Mouse (Mus musculus) layer of hippocampus, postnatal 14 days (tissue): ENCODE measurements around the gene Snd1. TPM values are rescaled to one million over a fixed set of nuclear protein-coding genes. Genes with fewer than 3 reads are reported as not detected.
"Not testable (repeated sequence)": the region's sequence is repeated elsewhere in the genome, so short reads cannot be mapped to it uniquely, and the experiment has no call there.

Experiments
- DNase-seq, 2 experiments: peaks; one replicate each; pipeline ENCODE4 v3.0.0; 2021 to 2022; ENCODE audit warnings: low spot score in 2 of 2, mixed read lengths in 1 of 2
- total RNA-seq, 2 experiments: library from RNA; stranded (reverse); gene quantifications; 2 replicates each; pipeline ENCODE4 v1.2.3; 2021

The Snd1 gene
- total RNA-seq, 2 experiments from 2014 or later: 119 to 124 TPM

GRCm38 (mm10) chr6:28482711-28483315, 7.9 kb downstream of the Snd1 start:
- no peak for DNase-seq

DNA sequence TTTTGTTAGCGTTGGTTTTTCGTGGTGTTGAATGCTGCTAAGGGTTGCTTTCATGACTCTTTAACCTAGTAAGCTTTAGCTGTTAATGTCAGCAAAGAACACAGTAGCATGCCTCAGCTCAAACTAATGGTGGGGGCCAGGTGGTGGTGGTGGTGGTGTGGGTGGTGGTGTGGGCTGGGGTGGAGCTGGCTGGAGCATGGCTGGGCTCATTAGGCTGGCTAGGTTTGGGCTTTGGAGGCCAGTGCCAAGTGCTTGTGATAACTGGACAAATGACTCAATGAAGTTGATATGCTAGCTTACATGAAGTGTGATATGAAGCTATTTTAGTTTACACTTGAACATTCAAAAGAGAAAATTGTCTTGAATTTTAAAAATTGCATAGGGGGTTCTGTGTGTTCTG, 11.1 kb downstream of the Snd1 start:
- DNase-seq: no peak

DNA sequence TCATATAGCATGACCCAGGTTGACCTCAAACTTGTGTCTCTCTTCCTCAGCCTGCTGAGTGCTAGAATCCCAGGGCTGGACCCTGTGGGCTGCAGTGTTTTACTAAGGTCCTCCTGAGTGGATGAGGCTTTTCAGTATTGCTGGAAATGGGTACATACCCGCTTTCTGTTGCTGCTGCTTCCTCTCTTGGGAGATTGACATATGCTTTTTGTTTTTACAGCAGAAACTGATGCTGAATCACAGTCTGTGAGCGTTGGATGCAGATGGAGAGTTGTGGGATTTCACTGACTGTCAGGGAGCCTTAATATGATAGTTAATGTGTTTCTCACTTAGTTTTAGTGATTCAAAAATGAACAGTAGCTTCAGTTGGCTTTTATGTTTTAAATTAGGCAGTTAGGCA, 11.5 kb downstream of the Snd1 start:
- peak in 1 of 2 experiments; percentile 74 for DNase-seq

- DNase-seq: no peak
Observed at GRCm38 (mm10) chr6:28486905-28487304, 12.0 kb downstream of the Snd1 start.

DNA sequence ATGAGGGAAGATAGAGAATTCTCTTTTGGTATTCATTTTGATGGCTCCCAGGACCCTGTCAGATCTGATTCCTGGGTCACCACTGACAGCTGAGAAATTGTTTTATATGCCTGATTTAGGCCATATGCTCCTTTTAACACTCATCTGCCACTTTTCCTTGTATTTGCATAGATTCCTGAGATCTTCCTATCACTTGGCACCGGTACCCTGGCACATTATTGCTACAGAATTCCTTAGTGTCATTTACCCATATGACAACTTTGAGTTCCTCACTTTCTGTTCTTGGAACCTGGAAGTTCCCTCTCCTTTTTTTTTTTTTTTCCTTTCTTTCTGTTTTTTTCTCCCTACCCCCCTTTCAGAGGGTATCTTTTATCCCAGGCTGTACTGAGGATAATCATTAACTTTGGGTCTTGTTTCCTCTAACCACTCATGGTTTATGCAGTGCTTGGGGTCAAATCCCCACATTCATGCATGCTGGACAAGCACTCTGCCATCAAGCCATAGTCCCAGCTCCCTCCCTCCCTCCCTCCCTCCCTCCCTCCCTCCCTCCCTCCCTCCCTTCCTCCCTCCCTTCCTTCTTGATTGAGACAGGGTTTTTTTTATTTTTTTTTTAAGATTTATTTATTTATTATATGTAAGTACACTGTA, 13.4 kb downstream of the Snd1 start:
- no peak for DNase-seq

GRCm38 (mm10) chr6:28490612-28491011, 15.7 kb downstream of the Snd1 start:
- no peak for DNase-seq

DNA sequence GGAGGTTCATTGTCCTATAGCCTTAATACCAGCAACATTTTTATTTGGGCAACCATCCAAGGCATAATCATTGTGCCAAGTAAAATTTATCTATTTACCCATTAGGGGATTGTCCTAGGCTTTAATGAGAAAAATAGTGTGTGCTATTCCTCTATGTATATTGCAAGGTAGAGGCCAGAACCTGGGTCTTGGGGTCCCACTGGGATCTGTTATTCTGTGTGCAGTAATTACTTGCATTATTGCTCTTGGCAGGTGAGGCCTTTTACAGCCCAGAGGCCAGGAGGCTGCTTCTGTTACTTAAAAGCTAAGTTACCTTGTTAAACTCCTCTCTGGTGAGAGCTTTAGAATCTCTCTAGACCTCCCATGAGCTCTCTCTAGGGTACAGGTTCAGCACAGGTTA, 16.3 kb downstream of the Snd1 start:
- no peak for DNase-seq

- DNase-seq: no peak
Observed at GRCm38 (mm10) chr6:28497837-28498236, 22.9 kb downstream of the Snd1 start.

GRCm38 (mm10) chr6:28502576-28502975, 27.6 kb downstream of the Snd1 start:
- no peak for DNase-seq

GRCm38 (mm10) chr6:28503148-28503547, 28.2 kb downstream of the Snd1 start:
- DNase-seq: no peak

DNA sequence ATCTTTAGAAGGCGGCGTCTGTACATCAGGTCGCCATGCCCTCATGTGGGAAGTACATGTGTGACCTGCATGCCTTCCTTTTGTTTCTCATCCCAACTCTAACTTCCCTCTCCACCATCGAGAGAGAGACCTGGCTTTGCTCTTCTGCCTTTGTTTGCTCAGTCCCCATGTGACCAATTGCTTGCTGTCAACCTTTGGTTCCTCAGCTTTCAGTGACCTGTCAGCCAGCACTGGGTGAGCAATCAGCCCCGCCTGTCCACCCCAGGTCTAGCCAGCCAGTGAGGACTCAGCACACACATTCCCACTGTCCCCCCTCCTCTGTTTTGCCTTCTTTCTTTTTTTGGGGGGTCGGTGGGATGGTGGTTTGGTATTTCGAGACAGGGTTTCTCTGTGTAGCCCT, 29.7 kb downstream of the Snd1 start:
- DNase-seq: no peak

GRCm38 (mm10) chr6:28507759-28508158, 32.8 kb downstream of the Snd1 start:
- DNase-seq: no peak

GRCm38 (mm10) chr6:28514195-28514594, 39.3 kb downstream of the Snd1 start:
- no peak for DNase-seq

DNA sequence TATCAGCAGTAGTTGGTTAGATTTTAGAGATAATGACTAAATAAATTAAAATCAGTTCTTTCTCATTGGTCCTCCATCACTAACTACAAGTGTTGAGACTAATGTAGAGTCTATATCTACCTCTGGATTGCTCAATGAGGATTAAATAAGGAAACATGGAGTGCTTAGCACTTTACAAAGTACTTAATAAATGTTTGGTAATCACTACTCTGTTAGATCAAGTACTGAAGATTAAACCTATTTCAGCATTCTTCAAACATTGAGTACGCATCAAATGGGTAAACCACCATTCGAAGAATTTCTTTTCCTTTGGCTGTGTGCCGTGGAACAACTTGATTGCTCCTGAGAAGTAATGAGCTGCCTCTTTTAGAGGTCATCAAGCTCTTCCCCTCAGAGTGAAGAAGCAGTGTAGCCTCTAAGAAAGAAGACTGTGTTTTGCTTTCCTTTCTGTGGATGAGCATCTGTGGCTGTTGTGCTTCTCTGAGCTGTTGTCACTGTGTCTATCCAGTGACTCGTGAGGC, 40.0 kb downstream of the Snd1 start:
- no peak for DNase-seq

- no peak for DNase-seq
Observed at GRCm38 (mm10) chr6:28516618-28517017, 41.7 kb downstream of the Snd1 start.

- DNase-seq: no peak
Observed at GRCm38 (mm10) chr6:28517050-28517449, 42.1 kb downstream of the Snd1 start.

DNA sequence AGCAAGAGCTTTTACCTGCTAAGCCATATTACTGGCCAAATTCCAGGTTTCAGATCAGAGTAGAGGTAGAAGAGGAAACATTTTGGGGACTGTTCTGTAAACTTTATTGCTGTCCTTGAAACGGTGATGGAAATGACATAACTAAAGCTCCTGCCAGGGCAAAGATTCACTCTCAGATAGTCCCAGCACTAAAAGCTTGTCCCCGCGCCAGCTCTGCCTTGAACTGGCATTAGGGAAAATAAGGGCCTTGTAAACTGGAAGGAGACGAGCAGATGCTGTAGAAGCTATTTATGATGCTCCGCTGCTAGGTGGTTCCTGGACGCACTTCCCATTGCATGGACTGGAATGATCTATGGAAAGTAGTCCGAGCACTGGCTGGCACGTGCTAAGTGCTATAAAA, 44.5 kb downstream of the Snd1 start:
- DNase-seq: no peak

DNA sequence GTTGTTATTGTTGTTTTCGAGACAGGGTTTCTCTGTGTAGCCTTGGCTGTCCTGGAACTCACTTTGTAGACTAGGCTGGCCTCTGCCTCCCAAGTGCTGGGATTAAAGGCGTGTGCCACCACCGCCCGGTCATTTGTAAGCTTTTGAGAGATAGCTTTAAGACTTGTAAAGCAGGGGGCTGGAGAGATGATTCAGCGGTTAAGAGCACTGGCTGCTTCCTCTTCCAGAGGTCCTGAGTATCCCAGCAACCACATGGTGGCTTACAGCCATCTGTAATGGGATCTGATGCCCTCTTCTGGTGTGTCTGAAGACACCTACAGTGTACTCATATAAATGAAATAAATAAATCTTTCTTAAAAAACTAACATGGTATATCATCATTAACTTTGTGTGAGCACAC, 45.8 kb downstream of the Snd1 start:
- DNase-seq: not testable (repeated sequence)

- DNase-seq: no peak
Observed at GRCm38 (mm10) chr6:28521416-28521815, 46.5 kb downstream of the Snd1 start.

GRCm38 (mm10) chr6:28525589-28525988, 50.6 kb downstream of the Snd1 start:
- DNase-seq: no peak

- DNase-seq: no peak
Observed at GRCm38 (mm10) chr6:28527459-28527858, 52.5 kb downstream of the Snd1 start.

DNA sequence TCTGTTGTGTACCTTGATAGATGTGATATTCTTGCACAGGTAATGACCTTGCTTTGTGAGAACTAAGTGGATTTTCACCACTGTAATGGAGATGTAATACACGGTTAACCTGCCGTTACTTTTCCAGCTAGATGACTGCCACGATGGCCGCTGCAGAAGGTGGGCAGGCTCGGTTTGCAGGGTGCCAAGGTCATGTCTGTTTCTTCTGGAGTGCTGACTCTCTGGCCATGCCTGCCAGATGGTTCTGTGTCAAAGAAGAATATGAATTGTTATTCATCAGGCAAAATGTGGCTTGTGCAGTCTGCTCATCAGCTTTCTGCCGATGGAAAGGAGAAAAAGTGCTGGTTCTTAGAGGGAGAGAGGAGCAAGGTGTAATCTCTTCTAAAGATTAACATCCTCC, 53.3 kb downstream of the Snd1 start:
- DNase-seq: no peak

- DNase-seq: no peak
Observed at GRCm38 (mm10) chr6:28536464-28536863, 61.5 kb downstream of the Snd1 start.
